Mouse (Mus musculus) megakaryocyte-erythroid progenitor cell, adult 5-6 weeks (primary cell): ENCODE measurements around the gene Rasgef1c. TPM values are rescaled to one million over a fixed set of nuclear protein-coding genes. Genes with fewer than 3 reads are reported as not detected.

ENCODE experiments used
- ATAC-seq: replicated peaks from 2 replicates; pipeline ENCODE4 v1.8.0; 2016; ENCODE audit warnings: mild to moderate bottlenecking, inconsistent platforms; ENCODE audit not compliant: severe bottlenecking, poor library complexity, low FRiP score, low TSS enrichment
- total RNA-seq, 2 experiments: library from RNA; stranded (forward) in 1 of 2; stranded (reverse) in 1 of 2; fragments of 200-1000, 215-1000 nt in 1 of 2; fragments of >200 nt in 1 of 2; fragmentation: Nextera tagmentation in 1 of 2; gene quantifications; 2 replicates each; pipeline ENCODE4 v1.2.3; 2014 to 2017

Gene Rasgef1c
- total RNA-seq, 2 experiments from 2014 or later = 1.2 to 5.6 TPM

DNA sequence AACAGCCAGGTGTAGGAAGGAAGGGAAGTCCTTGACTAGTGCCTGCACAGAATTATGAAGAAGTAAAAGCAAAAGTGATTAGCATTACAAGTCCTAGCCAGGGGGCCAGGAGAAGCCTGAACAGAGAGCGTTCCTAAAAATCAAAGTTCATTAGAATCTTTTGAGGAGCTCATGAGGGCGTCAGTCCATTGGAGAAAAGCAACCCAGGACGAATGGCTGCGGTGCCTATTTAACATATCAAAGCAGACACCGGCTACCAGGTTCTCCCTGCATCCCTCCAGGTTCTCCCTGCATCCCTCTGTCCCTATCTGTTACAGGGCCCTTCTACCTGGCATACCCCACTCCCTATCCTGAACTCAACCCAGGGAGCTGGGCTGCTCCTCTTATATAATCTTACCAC, 106.6 kb downstream of the Rasgef1c start:
- ATAC-seq = no peak

- ATAC-seq = no peak
Measured at GRCm38 (mm10) chr11:50013016-50013415, 111.4 kb downstream of the Rasgef1c start.

GRCm38 (mm10) chr11:50016503-50016902, 114.9 kb downstream of the Rasgef1c start:
- ATAC-seq = no peak

GRCm38 (mm10) chr11:50017511-50017910, 115.9 kb downstream of the Rasgef1c start:
- ATAC-seq = no peak

DNA sequence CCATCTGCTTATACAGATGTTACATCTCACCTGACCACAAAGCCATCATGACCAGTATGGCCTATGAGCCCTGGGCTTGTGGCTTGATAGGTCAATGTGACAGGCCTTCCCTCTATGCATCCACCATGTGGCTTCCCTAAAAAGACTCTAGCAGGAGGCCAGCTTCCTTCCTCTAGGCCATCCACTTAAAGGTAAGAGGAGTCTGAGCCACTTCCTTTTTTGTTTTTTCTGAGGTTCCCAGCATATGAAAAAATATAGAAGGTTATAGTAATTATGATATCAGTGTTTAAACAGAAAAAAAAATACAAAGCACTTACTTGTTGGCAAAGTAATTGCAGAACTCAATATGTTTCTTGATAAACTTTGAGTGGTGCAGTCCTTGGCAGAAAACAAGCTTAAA, 117.2 kb downstream of the Rasgef1c start:
- ATAC-seq = no peak

GRCm38 (mm10) chr11:50022085-50022484, 120.5 kb downstream of the Rasgef1c start:
- ATAC-seq = no peak

DNA sequence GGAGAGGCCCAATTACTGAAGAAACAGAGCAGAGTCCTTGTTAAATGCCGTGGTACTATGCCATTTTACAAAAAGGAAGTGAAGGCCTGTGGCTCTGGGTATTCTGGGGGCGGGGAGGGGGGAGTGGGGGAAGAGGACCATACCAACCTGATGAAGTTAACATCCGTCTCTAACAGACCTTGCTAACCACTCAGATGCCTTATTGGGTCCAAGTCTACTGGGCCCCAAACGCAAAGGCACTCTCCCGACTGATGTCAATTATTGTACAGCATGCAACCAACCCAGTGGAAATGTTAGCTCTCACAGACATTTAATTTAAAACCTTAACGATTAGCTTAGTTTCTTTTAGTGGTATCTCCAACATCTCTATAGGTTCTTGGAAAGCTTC, 122.8 kb downstream of the Rasgef1c start:
- ATAC-seq = no peak

DNA sequence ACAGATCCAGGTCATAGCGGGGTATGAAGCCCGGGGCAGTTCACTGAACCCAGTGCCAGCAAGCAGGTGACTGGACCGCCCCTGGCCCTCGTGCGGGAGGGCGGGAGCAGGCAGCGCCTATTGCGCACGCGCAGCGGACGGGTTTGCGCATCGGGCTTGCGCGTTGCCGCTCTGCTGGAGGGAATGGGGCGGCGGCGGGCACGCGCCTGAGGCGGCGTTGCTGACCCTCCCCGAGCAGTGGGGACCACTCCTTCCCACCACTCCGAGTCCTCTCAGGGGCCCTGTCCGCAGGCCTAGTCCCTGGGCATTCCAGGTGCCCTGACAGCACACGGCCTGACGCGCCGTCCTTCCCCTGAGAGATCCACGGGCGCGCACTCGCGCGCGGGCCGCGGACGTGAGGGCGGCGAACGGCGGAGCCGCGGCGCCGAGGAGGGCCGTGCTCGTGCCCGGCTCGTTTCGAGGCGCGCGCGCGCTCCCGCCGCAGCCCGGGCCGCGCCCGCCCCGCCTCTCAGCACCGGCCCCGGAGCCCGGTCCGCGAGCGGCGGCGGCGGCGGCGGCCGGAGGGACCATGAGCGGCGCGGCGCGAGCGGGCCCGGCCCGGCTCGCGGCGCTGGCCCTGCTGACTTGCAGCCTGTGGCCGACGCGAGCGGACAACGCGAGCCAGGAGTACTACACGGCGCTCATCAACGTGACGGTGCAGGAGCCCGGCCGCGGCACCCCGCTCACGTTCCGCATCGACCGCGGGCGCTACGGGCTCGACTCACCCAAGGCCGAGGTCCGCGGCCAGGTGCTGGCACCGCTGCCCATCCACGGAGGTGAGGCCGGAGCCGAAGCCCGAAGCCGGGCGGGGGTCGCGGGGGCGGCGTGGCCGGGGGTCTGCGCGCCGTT, 123.4 kb downstream of the Rasgef1c start, which contains the start of gene Rnf130:
Gene Rnf130, plus strand, starts transcription at position 514 of the 888 bp plus-strand sequence.
- ATAC-seq = peak; percentile 79

GRCm38 (mm10) chr11:50025721-50026520, 124.3 kb downstream of the Rasgef1c start:
- ATAC-seq = no peak

- no peak for ATAC-seq
Measured at GRCm38 (mm10) chr11:50026521-50027090, 125.0 kb downstream of the Rasgef1c start.

GRCm38 (mm10) chr11:50028416-50028815, 126.8 kb downstream of the Rasgef1c start:
- no peak for ATAC-seq

Other genes with a start within 250 kb of the Rasgef1c start
- not detected in 2 replicates for gene Scgb3a1, start 238.2 kb upstream of the Rasgef1c start, total RNA-seq (2014; fragmentation: Nextera tagmentation)
- gene Scgb3a1, start 238.2 kb upstream of the Rasgef1c start, total RNA-seq (2017) = not detected in 2 replicates
- 104 and 127 TPM in 2 replicates for gene Cnot6, start 189.1 kb upstream of the Rasgef1c start, total RNA-seq (2014; fragmentation: Nextera tagmentation)
- gene Cnot6, start 189.1 kb upstream of the Rasgef1c start, total RNA-seq (2017) = 69.7 and 111 TPM in 2 replicates
- gene Gfpt2, start 107.7 kb upstream of the Rasgef1c start, total RNA-seq (2014; fragmentation: Nextera tagmentation) = 0.87 and 1.0 TPM in 2 replicates
- gene Gfpt2, start 107.7 kb upstream of the Rasgef1c start, total RNA-seq (2017) = 2.3 and 2.9 TPM in 2 replicates
- 107 and 112 TPM in 2 replicates for gene Mapk9, start 55.1 kb upstream of the Rasgef1c start, total RNA-seq (2014; fragmentation: Nextera tagmentation)
- gene Mapk9, start 55.1 kb upstream of the Rasgef1c start, total RNA-seq (2017) = 94.5 and 98.9 TPM in 2 replicates
- gene Rnf130, start 123.5 kb downstream of the Rasgef1c start, total RNA-seq (2014; fragmentation: Nextera tagmentation) = 63.4 and 63.8 TPM in 2 replicates
- 115 and 134 TPM in 2 replicates for gene Rnf130, start 123.5 kb downstream of the Rasgef1c start, total RNA-seq (2017)
- 40.5 and 62.7 TPM in 2 replicates for gene Tbc1d9b, start 229.6 kb downstream of the Rasgef1c start, total RNA-seq (2014; fragmentation: Nextera tagmentation)
- 39.8 and 56.7 TPM in 2 replicates for gene Tbc1d9b, start 229.6 kb downstream of the Rasgef1c start, total RNA-seq (2017)